In the genomic region with DNA sequence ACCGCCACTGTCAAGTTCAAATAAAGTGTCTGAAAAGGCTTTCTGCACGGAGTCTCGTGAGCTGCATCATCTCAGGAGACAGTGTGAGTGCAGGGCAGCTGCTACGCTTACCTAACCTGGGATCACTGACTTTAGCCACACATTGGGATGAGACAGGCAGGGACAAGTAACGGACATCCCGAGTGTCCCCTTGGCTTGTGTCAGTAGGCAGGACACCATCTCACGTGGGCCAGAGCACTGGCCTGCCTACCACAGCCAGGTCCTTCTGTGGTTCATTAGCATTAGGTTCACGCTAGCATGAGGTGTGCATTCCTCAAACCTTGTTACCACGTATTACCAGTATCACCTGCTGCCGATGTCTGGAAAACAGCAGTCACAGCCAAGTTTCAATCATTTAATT, we compare ENCODE assay signal across 19 mouse cellular contexts. TPM values are rescaled to one million over a fixed set of nuclear protein-coding genes. Genes with fewer than 3 reads are reported as not detected.
DNase-seq lines count a peak whose midpoint lies in the region; ATAC-seq and TF ChIP-seq lines count a peak whose summit lies in the region.
"Had no signal": no experiment of that assay in that cellular context is flagged by ENCODE, and none has a peak within 500 bp of the region (broad histone marks: within the 10 kb centered on the region; RNA-seq: fewer than 3 reads in every experiment).

No protein-coding gene starts in this region.

- 0 out of 2 replicates have a peak, but pooled peaks have one; percentile 18 for TF ChIP-seq POLR2A in testis, adult 2 months (IDR thresholded peaks at IDR 0.05; ENCODE audit: control insufficient read depth, low read depth, low read length)

- H3K4me2 ChIP-seq in limb, embryonic 15.5 days: no peak overlapping the region
- no peak overlapping the region for H3K4me2 ChIP-seq in kidney, embryonic 16.5 days (replicated peaks; ENCODE audit: low read depth, low read length)
- H3K4me2 ChIP-seq: forebrain, embryonic 15.5 days; heart, embryonic 13.5 days; hindbrain, embryonic 15.5 days had no signal

- H3K27me3 ChIP-seq in testis, adult 2 months (ENCODE audit: control insufficient read depth, insufficient read depth, low read length): no peaks in the 10 kb centered on the region
- no peaks in the 10 kb centered on the region for H3K27me3 ChIP-seq in limb, embryonic 15.5 days
- no peaks in the 10 kb centered on the region for H3K27me3 ChIP-seq in kidney, embryonic 16.5 days (ENCODE audit: insufficient read depth, low read length)
- H3K27me3 ChIP-seq: forebrain, embryonic 15.5 days; hindbrain, embryonic 15.5 days had no signal

- H3K4me3 ChIP-seq in testis, adult 2 months (ENCODE audit: control insufficient read depth, low read depth, low read length): no peak overlapping the region
- H3K4me3 ChIP-seq in limb, embryonic 15.5 days: no peak overlapping the region
- H3K4me3 ChIP-seq in kidney, embryonic 16.5 days (ENCODE audit: low read length): no peak overlapping the region
- H3K4me3 ChIP-seq: forebrain, embryonic 15.5 days; heart, embryonic 13.5 days; hindbrain, embryonic 15.5 days had no signal

- H3K36me3 ChIP-seq in testis, adult 2 months (ENCODE audit: control insufficient read depth, insufficient read depth, low read length): peaks cover 6% of the 10 kb centered on the region
- peaks cover 92% of the 10 kb centered on the region for H3K36me3 ChIP-seq in limb, embryonic 15.5 days
- peaks cover 75% of the 10 kb centered on the region for H3K36me3 ChIP-seq in kidney, embryonic 16.5 days (ENCODE audit: insufficient read depth, low read length)

- no peak overlapping the region for H3K9ac ChIP-seq in limb, embryonic 15.5 days
- H3K9ac ChIP-seq in kidney, embryonic 16.5 days (replicated peaks; ENCODE audit: low read length): no peak overlapping the region
- H3K9ac ChIP-seq: forebrain, embryonic 15.5 days; heart, embryonic 13.5 days; hindbrain, embryonic 15.5 days had no signal

- peak; percentile 33 for DNase-seq in cerebellum, adult 9-11 months
- DNase-seq in cerebellum, adult 11 months: no peak
- no peak for DNase-seq in testis, postnatal 10 days (ENCODE audit: low spot score)
- DNase-seq in spleen, postnatal 36 days (ENCODE audit: low spot score in 2 of 2): no peak
- DNase-seq: adrenal gland, postnatal 14 days; B cell, adult 2 months; cerebellum, adult 18-20 months; cerebellum, postnatal 10 days; gastrocnemius, postnatal 36 days; heart, adult 11 months; heart, postnatal 36 days had no signal

- H3K4me1 ChIP-seq in testis, adult 2 months (ENCODE audit: control insufficient read depth, insufficient read depth, low read length): peaks cover 10% of the 10 kb centered on the region
- peaks cover 55% of the 10 kb centered on the region for H3K4me1 ChIP-seq in limb, embryonic 15.5 days
- H3K4me1 ChIP-seq in kidney, embryonic 16.5 days (ENCODE audit: insufficient read depth, low read length): peaks cover 13% of the 10 kb centered on the region

- ATAC-seq in limb, embryonic 15.5 days (ENCODE audit: insufficient number of reproducible peaks, low FRiP score, low TSS enrichment, low read depth): no peak
- no peak for ATAC-seq in kidney, embryonic 16.5 days (ENCODE audit: low FRiP score, low TSS enrichment)
- ATAC-seq: CD4-positive, CD25-positive, alpha-beta regulatory T cell, adult 4 months; forebrain, embryonic 15.5 days had no signal

- 55% methylated on average over 10 of the region's 10 CpGs for WGBS in limb, embryonic 15.5 days
- 88% methylated on average over 10 of the region's 10 CpGs for WGBS in kidney, embryonic 16.5 days

- H3K9me3 ChIP-seq in limb, embryonic 15.5 days: no peaks in the 10 kb centered on the region
- no peaks in the 10 kb centered on the region for H3K9me3 ChIP-seq in kidney, embryonic 16.5 days (ENCODE audit: low read length)
- H3K9me3 ChIP-seq: forebrain, embryonic 15.5 days; G1E; heart, embryonic 13.5 days; hindbrain, embryonic 15.5 days had no signal

- TF ChIP-seq CTCF in testis, adult 2 months (IDR thresholded peaks at IDR 0.05; ENCODE audit: control insufficient read depth, insufficient read depth, insufficient replicate concordance, low read depth, low read length): no peak

- no peak overlapping the region for H3K27ac ChIP-seq in testis, adult 2 months (ENCODE audit: control insufficient read depth, insufficient read depth, low read depth, low read length)
- peak overlapping the region; percentile 86 for H3K27ac ChIP-seq in limb, embryonic 15.5 days
- H3K27ac ChIP-seq in kidney, embryonic 16.5 days (ENCODE audit: low read length): no peak overlapping the region
- H3K27ac ChIP-seq: forebrain, embryonic 15.5 days; heart, embryonic 13.5 days had no signal

RNA-seq across cellular contexts. Expression of a gene that starts 29.6 kb away (rescaled TPM):
- 9.5 and 11.9 TPM in 2 replicates for polyA plus RNA-seq in testis, adult 2 months (2012; rRNA removed)
- polyA plus RNA-seq in limb, embryonic 15.5 days (2015; fragmentation: Nextera tagmentation; extraction: Ambion mirVana): 80.5 and 82.6 TPM in 2 replicates
- 85.0 and 89.6 TPM in 2 replicates for polyA plus RNA-seq in kidney, embryonic 16.5 days (2015; fragmentation: Nextera tagmentation; extraction: Ambion mirVana)

RNA-seq across cellular contexts. Expression of a gene that starts 29.7 kb away (rescaled TPM):
- 26.8 and 34.6 TPM in 2 replicates for polyA plus RNA-seq in testis, adult 2 months (2012; rRNA removed)
- 16.5 and 18.8 TPM in 2 replicates for polyA plus RNA-seq in limb, embryonic 15.5 days (2015; fragmentation: Nextera tagmentation; extraction: Ambion mirVana)
- 23.2 and 25.6 TPM in 2 replicates for polyA plus RNA-seq in kidney, embryonic 16.5 days (2015; fragmentation: Nextera tagmentation; extraction: Ambion mirVana)

RNA-seq across cellular contexts. Expression of a gene that starts 42.0 kb away (rescaled TPM):
- 1.4 and 2.5 TPM in 2 replicates for polyA plus RNA-seq in testis, adult 2 months (2012; rRNA removed)
- polyA plus RNA-seq in limb, embryonic 15.5 days (2015; fragmentation: Nextera tagmentation; extraction: Ambion mirVana): 9.6 and 11.6 TPM in 2 replicates
- polyA plus RNA-seq in kidney, embryonic 16.5 days (2015; fragmentation: Nextera tagmentation; extraction: Ambion mirVana): 9.3 and 10.4 TPM in 2 replicates
